ENCODE assay signal across 20 mouse cellular contexts in genomic region chr15:67021391-67021790, GRCm38 (mm10).
DNase-seq lines count a peak whose midpoint lies in the region; TF ChIP-seq lines count a peak whose summit lies in the region.
"Had no signal": no experiment of that assay in that cellular context is flagged by ENCODE, and none has a peak within 500 bp of the region (broad histone marks: within the 10 kb centered on the region; RNA-seq: fewer than 3 reads in every experiment).

No protein-coding gene starts in this region.

- DNase-seq in ES-CJ7 (ENCODE audit: low read depth, low spot score) (peak; percentile 85), ES-E14 (ENCODE audit: low read depth, low spot score) (peak; percentile 38), ZHBTc4 (ENCODE audit: low read depth, low spot score) (peak; percentile 83)
- DNase-seq in layer of hippocampus, adult 11-12 months (ENCODE audit: low spot score) = no peak
- no peak for DNase-seq in natural killer cell, adult 2 months (ENCODE audit: low spot score in 2 of 2)
- DNase-seq in cerebellum, postnatal 14 days = no peak
- DNase-seq: adrenal gland, adult 2 months; adrenal gland, postnatal 10 days; adrenal gland, postnatal 25 days; cerebellum, adult 11 months; cerebellum, adult 18-20 months; cerebellum, adult 8-10 months; cerebellum, adult 9-11 months; cerebellum, postnatal 25 days; embryo, embryonic 11 days had no signal

- H3K27ac ChIP-seq in ES-E14 (ENCODE audit: insufficient read depth, low read depth, low read length, poor library complexity, severe bottlenecking) = no peak overlapping the region
- H3K27ac ChIP-seq: embryonic facial prominence, embryonic 13.5 days; embryonic facial prominence, embryonic 15.5 days; forebrain, embryonic 10.5 days; forebrain, embryonic 12.5 days had no signal

- no peaks in the 10 kb centered on the region for H3K9me3 ChIP-seq in ES-E14 (ENCODE audit: control insufficient read depth, insufficient read depth, low read depth, low read length)
- H3K9me3 ChIP-seq: embryonic facial prominence, embryonic 15.5 days; forebrain, embryonic 10.5 days; forebrain, embryonic 12.5 days had no signal

- H3K9ac ChIP-seq in ES-E14 (ENCODE audit: insufficient read depth, low read depth, low read length, poor library complexity, severe bottlenecking) = no peak overlapping the region
- H3K9ac ChIP-seq: embryonic facial prominence, embryonic 13.5 days; embryonic facial prominence, embryonic 15.5 days; forebrain, embryonic 12.5 days had no signal

- H3K36me3 ChIP-seq in ES-E14 (ENCODE audit: control insufficient read depth, insufficient read depth, low read length, poor library complexity, severe bottlenecking) = no peaks in the 10 kb centered on the region
- H3K36me3 ChIP-seq: embryonic facial prominence, embryonic 13.5 days; embryonic facial prominence, embryonic 15.5 days; forebrain, embryonic 10.5 days; forebrain, embryonic 12.5 days had no signal

- no peak overlapping the region for H3K4me3 ChIP-seq in ES-E14 (ENCODE audit: insufficient read depth in 1 of 2, low read depth in 1 of 2, low read length in 2 of 2, poor library complexity in 1 of 2, severe bottlenecking in 1 of 2)
- H3K4me3 ChIP-seq: embryonic facial prominence, embryonic 13.5 days; embryonic facial prominence, embryonic 15.5 days; erythroblast, embryonic 14.5 days; forebrain, embryonic 10.5 days; forebrain, embryonic 12.5 days had no signal

- peaks cover 11 to 16% of the 10 kb centered on the region in 2 experiments; a peak in 3 of 4 replicates for H3K4me1 ChIP-seq in ES-E14 (ENCODE audit: control insufficient read depth in 2 of 2, insufficient read depth in 2 of 2, low read length in 2 of 2, poor library complexity in 1 of 2)
- H3K4me1 ChIP-seq: forebrain, embryonic 12.5 days had no signal

- in situ Hi-C loops in ES-E14 (cut with MboI; ENCODE audit: low sequenced_read_pairs in 2 of 2, unreplicated experiment in 2 of 2) = no loop called here

TF ChIP-seq in ES-E14, 5 proteins besides CTCF, POLR2A, EP300 and RAD21:
- TF ChIP-seq MAFK (IDR thresholded peaks at IDR 0.05; ENCODE audit: insufficient read depth, low read depth, low read length) (no peak), HCFC1 (IDR thresholded peaks at IDR 0.05; ENCODE audit: borderline replicate concordance, insufficient read depth, low read length) (no peak), ZC3H11A (IDR thresholded peaks at IDR 0.05; ENCODE audit: borderline replicate concordance, low read depth, low read length) (no peak), CHD2 (IDR thresholded peaks at IDR 0.05; ENCODE audit: low read depth, low read length) (no peak), ZNF384 (IDR thresholded peaks at IDR 0.05; ENCODE audit: low read depth, low read length) (no peak)

Comparison
In these comparisons a context has a peak if more than half of its experiments do, and no peak if none do; other contexts are left out.
1. DNase-seq: peak in ES-CJ7 (single experiment), ES-E14 (single experiment) and ZHBTc4 (single experiment); none in layer of hippocampus, adult 11-12 months (single experiment), natural killer cell, adult 2 months (0 of 2) and cerebellum, postnatal 14 days (0 of 2).